Mouse (Mus musculus) CD4-positive, CD25-positive, alpha-beta regulatory T cell, adult 4 months (primary cell): Measurements from ENCODE around the gene Trpd52l3. TPM values are rescaled to one million over a fixed set of nuclear protein-coding genes. Genes with fewer than 3 reads are reported as not detected.

ENCODE experiments used
- ATAC-seq: one replicate; pipeline ENCODE4 v1.8.0; 2017
- polyA plus RNA-seq, 2 experiments: library from polyadenylated mRNA; unstranded; fragments of 100-300 nt; shearing (Covaris generic); gene quantifications; one replicate each; pipeline ENCODE4 v1.2.1; 2017

Trpd52l3 gene
- polyA plus RNA-seq, 2 experiments from 2014 or later, result not detected

DNA sequence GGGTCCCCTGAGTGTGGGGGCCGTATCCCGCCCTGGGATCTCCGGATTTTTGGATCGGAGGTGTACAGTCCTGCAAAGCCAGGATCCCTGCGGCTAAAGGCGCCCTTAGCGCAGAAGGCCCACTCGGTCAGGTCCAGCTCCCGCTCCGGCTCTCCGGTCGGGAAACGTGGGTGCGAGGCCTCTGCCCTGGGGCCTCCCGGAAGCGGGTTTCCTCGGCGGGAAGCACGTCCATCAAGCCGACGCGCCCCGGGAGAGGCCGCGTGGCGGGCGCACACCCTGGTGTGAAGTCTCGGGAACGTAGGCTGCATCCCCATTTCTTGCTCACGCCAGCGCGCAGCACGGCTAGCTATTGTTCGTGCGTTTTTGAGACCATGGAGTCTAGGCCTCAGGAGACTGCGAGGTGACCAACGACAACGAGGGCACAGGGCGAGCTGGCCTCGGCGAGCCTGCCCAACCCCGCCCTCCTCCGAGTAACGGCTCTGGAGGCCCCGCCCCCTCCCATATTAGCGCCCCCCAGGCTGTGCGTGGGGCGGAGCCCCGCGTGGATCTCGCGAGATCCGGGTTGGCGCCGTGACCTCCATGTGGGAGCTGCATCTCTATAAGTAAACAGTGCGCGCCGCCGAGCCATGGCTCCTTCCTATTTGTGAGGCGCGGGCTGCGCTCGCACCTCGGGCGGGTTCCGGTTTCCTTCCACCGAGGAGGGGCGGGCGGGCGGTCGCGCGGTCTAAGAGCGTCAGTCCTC lies 26.5 kb downstream of the Trpd52l3 start, which contains the start of gene Uhrf2:
Gene Uhrf2 (plus strand): TSS at position 620 of the 742 bp plus-strand sequence.
- peak; percentile 92 for ATAC-seq

DNA sequence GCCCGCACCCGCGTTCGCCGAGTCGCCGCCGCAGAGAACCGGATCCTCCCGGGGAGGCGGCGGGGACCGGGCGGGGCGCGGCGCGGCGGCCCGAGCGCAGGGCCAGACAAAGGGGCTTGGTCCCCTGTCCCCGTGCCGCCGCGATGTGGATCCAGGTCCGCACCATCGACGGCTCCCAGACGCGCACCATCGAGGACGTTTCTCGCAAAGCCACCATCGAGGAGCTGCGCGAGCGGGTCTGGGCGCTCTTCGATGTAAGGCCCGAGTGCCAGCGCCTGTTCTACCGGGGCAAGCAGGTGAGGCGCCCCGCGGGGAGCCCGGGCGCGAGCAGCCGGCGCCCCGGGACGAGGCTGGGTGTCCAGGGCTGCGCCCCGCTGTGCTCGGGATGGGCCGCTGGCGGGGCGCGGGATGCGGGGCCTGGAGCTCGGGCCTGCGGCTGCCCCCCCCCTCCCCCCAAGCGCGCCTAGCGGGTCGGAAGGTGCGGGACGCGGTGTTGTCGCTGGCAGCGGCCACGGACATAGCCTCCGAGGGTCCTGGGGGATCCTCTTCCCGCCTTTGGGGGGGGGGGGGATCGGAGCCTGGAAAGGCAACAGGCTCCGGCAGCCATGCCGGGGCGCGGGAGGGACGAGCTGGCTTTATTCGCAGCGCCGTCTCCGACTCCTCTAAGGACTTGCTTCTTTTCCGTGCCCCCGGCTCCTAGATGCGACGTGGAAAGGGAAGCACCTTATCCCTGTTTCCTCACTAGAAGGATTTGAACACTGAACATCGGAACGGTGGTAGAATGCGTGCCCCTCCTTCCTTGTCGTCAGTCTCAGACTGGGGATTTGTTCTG lies 27.3 kb downstream of the Trpd52l3 start:
- ATAC-seq, result peak; percentile 13

DNA sequence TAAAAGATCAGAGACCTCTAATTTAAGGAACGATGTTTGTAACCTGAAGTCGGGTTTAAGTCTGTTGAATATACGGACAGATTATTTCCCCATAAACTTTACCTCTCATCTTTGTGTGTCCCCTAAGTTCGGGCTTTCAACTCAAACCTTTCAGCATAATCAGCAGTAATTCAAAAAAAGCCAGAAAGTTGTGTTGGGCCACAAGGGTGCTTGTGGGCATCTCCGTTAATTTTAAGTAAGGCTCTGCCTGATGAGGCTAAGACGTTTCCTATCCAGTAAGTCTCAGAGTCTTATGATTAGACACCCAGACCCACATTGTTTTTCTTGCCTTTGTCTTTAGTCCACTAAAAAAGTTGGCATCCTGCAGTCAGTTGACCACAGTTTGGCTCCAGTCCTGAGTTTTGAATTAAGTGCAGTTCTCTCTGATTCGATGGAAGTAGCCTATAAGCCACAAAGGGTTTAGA lies 27.9 kb downstream of the Trpd52l3 start:
- no peak for ATAC-seq

- ATAC-seq, result no peak
Measured at GRCm38 (mm10) chr19:30032206-30032605, 28.6 kb downstream of the Trpd52l3 start.

DNA sequence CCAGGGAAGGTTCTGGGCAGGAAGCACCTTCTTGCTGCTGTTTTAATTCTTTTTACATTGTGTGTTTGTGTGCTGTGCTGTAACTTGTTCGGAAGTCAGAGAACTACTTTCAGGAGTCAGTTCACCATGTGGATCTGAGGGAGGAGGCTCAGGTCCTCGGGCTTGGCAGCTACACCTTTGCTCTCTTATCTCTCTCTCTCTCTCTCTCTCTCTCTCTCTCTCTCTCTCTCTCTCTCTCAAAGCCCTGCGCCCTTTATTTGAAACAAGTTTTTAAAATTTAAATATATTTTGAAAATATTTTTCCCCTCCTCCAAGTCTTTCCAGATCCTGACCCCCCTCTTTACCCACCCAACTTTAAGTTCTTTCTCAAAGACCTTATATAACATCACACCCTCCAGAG lies 31.8 kb downstream of the Trpd52l3 start:
- ATAC-seq, result no peak

DNA sequence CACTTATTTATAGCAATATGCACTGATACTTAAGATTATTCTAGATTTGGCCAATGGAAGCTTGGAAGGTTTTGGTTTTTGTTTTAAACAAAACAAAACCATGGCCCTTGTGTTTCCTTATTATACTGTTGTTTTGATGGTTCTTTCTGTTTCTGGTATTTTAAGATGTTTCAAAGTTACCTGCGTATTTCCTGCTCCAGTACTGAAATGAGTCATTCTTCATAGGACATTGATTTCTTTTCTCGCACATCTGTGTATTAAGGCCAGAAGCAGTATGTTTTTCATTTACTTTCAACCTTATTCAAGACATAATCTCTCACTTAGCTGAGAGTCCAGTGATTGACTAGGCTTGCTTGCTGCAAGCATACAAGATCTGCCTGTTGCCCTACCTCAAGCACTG lies 40.1 kb downstream of the Trpd52l3 start:
- peak; percentile 95 for ATAC-seq

- no peak for ATAC-seq
Measured at GRCm38 (mm10) chr19:30044630-30045029, 41.0 kb downstream of the Trpd52l3 start.

GRCm38 (mm10) chr19:30045857-30046256 lies 42.3 kb downstream of the Trpd52l3 start:
- ATAC-seq, result no peak

DNA sequence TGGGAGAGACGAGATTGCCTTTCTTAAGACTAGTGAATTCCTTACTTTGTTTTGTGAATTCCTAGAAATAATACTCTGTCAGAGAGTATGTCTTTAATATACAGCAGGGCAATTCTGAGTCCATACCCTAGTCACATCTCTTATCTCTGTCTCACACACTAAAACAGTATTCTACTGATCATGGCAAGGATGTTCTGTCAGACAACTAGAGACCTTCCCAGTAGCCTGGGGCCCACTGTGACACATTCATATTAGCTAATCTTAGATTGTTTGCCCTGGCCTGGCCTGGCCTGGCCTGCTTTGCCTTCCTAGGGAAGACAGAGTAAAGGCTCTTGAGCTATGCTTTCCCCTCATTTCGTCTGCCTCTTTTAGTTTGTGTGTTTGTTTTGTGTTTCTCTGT lies 47.0 kb downstream of the Trpd52l3 start:
- ATAC-seq, result no peak

GRCm38 (mm10) chr19:30051479-30051878 lies 47.9 kb downstream of the Trpd52l3 start:
- no peak for ATAC-seq

DNA sequence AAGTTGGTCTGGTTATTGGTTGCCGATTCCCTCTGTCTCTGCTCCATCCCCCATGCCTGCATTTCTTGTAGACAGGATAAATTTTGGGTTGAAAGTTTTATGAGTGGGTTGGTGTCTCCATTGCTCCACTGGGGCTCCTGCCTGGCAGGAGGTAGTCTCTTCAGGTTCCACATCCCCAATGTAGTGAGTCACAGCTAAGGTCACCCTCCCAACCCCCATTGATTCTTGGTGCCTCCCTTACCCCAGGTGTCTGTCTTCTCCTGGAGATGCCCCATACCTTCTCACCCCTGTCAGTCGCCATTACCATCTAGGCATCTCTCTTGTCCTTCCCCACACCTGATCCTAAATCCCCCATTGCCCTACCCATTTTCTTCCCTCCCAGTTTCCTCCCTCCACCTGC lies 50.6 kb downstream of the Trpd52l3 start:
- no peak for ATAC-seq

Other genes with a start within 250 kb of the Trpd52l3 start
- 1 to 10 TPM; 5.1 to 9.6 TPM for gene 9930021J03Rik, start 197.8 kb upstream of the Trpd52l3 start, polyA plus RNA-seq
- gene Ranbp6, start 190.8 kb upstream of the Trpd52l3 start, polyA plus RNA-seq, result 10 to 100 TPM in 1 of 2 experiments, 1 to 10 TPM in 1; 9.4 to 10.9 TPM
- gene Il33, start 78.7 kb upstream of the Trpd52l3 start, polyA plus RNA-seq, result not detected
- gene Uhrf2, start 26.7 kb downstream of the Trpd52l3 start, polyA plus RNA-seq, result 10 to 100 TPM; 33.8 to 49.0 TPM
- gene Gldc, start 171.6 kb downstream of the Trpd52l3 start, polyA plus RNA-seq, result under 1 TPM in 1 of 2 experiments, not detected in 1; 0.15 TPM
- not detected for gene Mbl2, start 229.2 kb downstream of the Trpd52l3 start, polyA plus RNA-seq